Mouse (Mus musculus) limb, embryonic 11.5 days (tissue): ENCODE results near the gene Tbc1d30. TPM values are rescaled to one million over a fixed set of nuclear protein-coding genes. Genes with fewer than 3 reads are reported as not detected.

Experiments
- ATAC-seq: fragments of 200-750 bp; cut with Nextera tagmentation; 2 replicates; pipeline ENCODE4 v1.8.0; 2017; ENCODE audit warnings: low read depth; ENCODE audit not compliant: insufficient number of reproducible peaks, low FRiP score, low TSS enrichment
- DNase-seq: peaks from one replicate; pipeline ENCODE4 v3.0.0-alpha.2; 2015; ENCODE audit warnings: low spot score
- H3K27ac ChIP-seq: fragments of 300-500 bp; sonication (generic); replicated peaks from 2 replicates; pipeline ENCODE4 v1.5.1; 2014; ENCODE audit warnings: low read depth, mild to moderate bottlenecking, low read length
- H3K27me3 ChIP-seq: fragments of 300-500 bp; sonication (generic); 2 replicates; pipeline ENCODE4 v1.6.1; 2014; ENCODE audit warnings: mild to moderate bottlenecking, low read length, mixed read lengths; ENCODE audit not compliant: control insufficient read depth, insufficient read depth
- H3K36me3 ChIP-seq: fragments of 300-500 bp; sonication (generic); 2 replicates; pipeline ENCODE4 v1.6.1; 2014; ENCODE audit warnings: mild to moderate bottlenecking, low read length, moderate library complexity, mixed read lengths; ENCODE audit not compliant: control insufficient read depth, insufficient read depth
- H3K4me1 ChIP-seq: fragments of 300-500 bp; sonication (generic); 2 replicates; pipeline ENCODE4 v1.6.1; 2014; ENCODE audit warnings: low read length, mixed read lengths; ENCODE audit not compliant: control insufficient read depth, insufficient read depth
- H3K4me2 ChIP-seq: fragments of 300-500 bp; sonication (generic); 2 replicates; pipeline ENCODE4 v1.6.1; 2014; ENCODE audit warnings: low read depth, mild to moderate bottlenecking, moderate library complexity; ENCODE audit not compliant: severe bottlenecking
- H3K4me3 ChIP-seq: fragments of 300-500 bp; sonication (generic); 2 replicates; pipeline ENCODE4 v1.5.1; 2014; ENCODE audit warnings: low read depth, low read length
- H3K9ac ChIP-seq: fragments of 300-500 bp; sonication (generic); 2 replicates; pipeline ENCODE4 v1.6.1; 2014; ENCODE audit warnings: mild to moderate bottlenecking, low read length
- H3K9me3 ChIP-seq: fragments of 300-500 bp; sonication (generic); 2 replicates; pipeline ENCODE4 v1.6.1; 2016; ENCODE audit warnings: low read length; ENCODE audit not compliant: control insufficient read depth
- WGBS: fragments of 180-500 bp; shearing (Covaris S2); extraction: QIAGEN DNeasy Blood & Tissue Kit; methylation state at CpG from one replicate; pipeline ENCODE4 v1.1.7; 2014; 5-methylcytosine and 5-hydroxymethylcytosine counted together
- polyA plus RNA-seq: library from polyadenylated mRNA; unstranded; fragments of >200 nt; fragmentation: Nextera tagmentation; extraction: Ambion mirVana; gene quantifications from 2 replicates; pipeline ENCODE4 v1.2.1, GENCODE M21; 2014

Gene Tbc1d30
- polyA plus RNA-seq, 1 experiment from 2014 or later = 0.45 TPM

GRCm38 (mm10) chr10:121385695-121386094 lies 34.6 kb upstream of the Tbc1d30 start:
- no peak overlapping the region for H3K4me2 ChIP-seq
- H3K9me3 ChIP-seq = no peaks in the 10 kb centered on the region
- H3K4me3 ChIP-seq = no peak overlapping the region
- H3K9ac ChIP-seq = no peak overlapping the region
- no peaks in the 10 kb centered on the region; the same call in 1 of the 2 replicates for H3K4me1 ChIP-seq
- ATAC-seq = no peak
- H3K27me3 ChIP-seq = no peaks in the 10 kb centered on the region
- WGBS = 100% methylated on average over 6 of the region's 6 CpGs
- no peak for DNase-seq
- H3K27ac ChIP-seq = no peak overlapping the region
- H3K36me3 ChIP-seq = peaks cover 11% of the 10 kb centered on the region; the same call in 1 of the 2 replicates

- 90% methylated on average over 13 of the region's 13 CpGs for WGBS
- H3K9ac ChIP-seq = no peak overlapping the region
- H3K27ac ChIP-seq = no peak overlapping the region
- no peaks in the 10 kb centered on the region for H3K27me3 ChIP-seq
- H3K4me3 ChIP-seq = no peak overlapping the region
- peaks cover 14% of the 10 kb centered on the region; the same call in 1 of the 2 replicates for H3K36me3 ChIP-seq
- H3K4me2 ChIP-seq = no peak overlapping the region
- no peaks in the 10 kb centered on the region; the same call in 1 of the 2 replicates for H3K4me1 ChIP-seq
- H3K9me3 ChIP-seq = no peaks in the 10 kb centered on the region
- DNase-seq (no peak), ATAC-seq (no peak)
Measured at GRCm38 (mm10) chr10:121384710-121385109, 33.6 kb upstream of the Tbc1d30 start.

DNA sequence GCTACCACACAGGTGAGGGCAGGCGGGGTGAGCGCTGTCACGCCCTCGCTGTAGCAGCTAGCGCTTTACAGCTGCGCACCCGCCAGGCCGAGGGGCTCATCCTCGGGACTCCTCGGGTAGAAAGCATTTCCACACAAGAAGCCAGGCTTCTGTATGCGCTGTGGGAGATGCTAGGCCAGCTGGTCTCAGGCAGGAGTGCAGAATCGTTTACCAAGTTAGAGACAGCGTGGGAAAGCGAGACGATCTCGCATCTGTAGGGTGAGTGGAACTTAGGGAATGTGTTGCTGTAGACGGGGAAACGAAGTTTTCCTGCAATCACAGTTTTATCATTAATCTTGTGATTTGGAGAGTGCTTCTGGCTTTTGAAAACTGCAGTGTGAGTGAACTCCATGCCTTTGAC lies 30.2 kb upstream of the Tbc1d30 start:
- 93% methylated on average over 18 of the region's 18 CpGs for WGBS
- no peak overlapping the region for H3K4me2 ChIP-seq
- H3K9ac ChIP-seq = no peak overlapping the region
- no peaks in the 10 kb centered on the region for H3K9me3 ChIP-seq
- no peaks in the 10 kb centered on the region for H3K27me3 ChIP-seq
- no peak for DNase-seq
- H3K4me3 ChIP-seq = no peak overlapping the region
- H3K27ac ChIP-seq = no peak overlapping the region
- no peaks in the 10 kb centered on the region; the same call in 1 of the 2 replicates for H3K4me1 ChIP-seq
- no peak for ATAC-seq
- H3K36me3 ChIP-seq = peaks cover 28% of the 10 kb centered on the region

DNA sequence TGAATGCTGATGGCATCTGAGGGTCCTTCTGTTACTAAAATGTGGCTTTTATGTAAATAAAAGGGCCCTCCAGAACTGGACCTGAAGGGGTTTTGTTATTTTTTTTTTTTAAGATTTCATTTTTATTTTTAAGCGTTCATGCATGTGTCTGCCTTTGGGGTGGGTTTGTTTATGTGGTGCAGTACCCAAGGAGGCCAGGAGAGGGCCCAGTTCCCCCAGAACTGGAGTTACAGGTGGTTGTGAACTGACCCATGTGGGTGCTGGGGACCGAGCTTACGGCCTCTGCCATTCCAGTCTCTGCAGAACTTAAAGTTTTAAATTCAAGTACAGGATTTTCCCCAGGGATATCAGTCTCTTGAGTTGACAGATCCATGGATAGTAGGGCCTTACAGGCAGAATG lies 28.3 kb upstream of the Tbc1d30 start:
- Histone ChIP-seq H3K4me2 (no peak overlapping the region), H3K36me3 (peaks cover 31% of the 10 kb centered on the region), H3K27ac (no peak overlapping the region), H3K4me3 (no peak overlapping the region), H3K4me1 (no peaks in the 10 kb centered on the region), H3K27me3 (no peaks in the 10 kb centered on the region), H3K9ac (no peak overlapping the region), H3K9me3 (no peaks in the 10 kb centered on the region)
- DNase-seq (no peak), ATAC-seq (no peak)
- 96% methylated on average over 3 of the region's 3 CpGs for WGBS

GRCm38 (mm10) chr10:121376530-121377271 lies 25.6 kb upstream of the Tbc1d30 start:
- Histone ChIP-seq H3K9ac (no peak overlapping the region), H3K36me3 (peaks cover 30% of the 10 kb centered on the region), H3K27me3 (no peaks in the 10 kb centered on the region), H3K4me1 (no peaks in the 10 kb centered on the region), H3K27ac (no peak overlapping the region), H3K4me3 (no peak overlapping the region), H3K9me3 (no peaks in the 10 kb centered on the region), H3K4me2 (no peak overlapping the region)
- 93% methylated on average over 24 of the region's 24 CpGs for WGBS
- no peak for DNase-seq
- no peak for ATAC-seq

DNA sequence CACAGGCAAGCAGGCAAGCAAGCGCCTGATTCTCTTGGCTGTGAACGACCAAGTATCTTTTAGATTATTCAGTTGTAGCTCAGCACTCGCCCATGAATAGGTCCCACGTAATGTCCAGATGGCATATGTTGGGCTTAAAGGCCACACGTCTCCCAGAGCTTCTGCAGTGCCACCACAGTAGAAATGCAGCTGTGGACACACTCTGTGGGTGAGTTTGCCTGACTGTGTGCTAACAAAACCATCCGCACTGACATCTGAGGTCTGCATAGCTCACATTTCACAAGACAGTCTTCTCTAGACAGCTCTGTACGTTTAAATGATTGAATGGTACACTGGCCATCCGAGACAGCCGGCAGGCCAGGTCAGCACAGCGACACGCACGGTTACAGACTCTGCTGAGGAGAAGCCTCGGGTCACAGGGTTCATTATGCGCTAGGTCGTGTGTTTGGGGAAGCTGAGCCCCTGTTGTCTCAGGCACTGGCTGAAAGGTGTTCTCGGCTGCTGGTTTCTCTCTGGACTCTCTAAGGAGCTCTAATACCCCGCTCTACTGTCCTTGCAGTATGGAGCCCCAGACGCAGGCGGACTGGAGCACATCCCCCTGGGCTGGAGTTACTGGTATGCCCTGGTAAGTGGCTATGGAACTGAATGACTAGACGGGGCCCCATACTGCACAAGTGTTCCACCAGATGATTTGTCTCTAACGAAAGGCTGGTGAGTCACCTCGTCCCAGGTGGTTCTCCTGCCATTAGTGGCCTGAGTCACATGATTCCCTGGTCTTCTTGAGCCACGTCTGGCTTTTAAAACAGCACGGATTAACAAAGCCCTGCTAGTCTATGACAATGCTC lies 24.8 kb upstream of the Tbc1d30 start:
- no peak for ATAC-seq
- Histone ChIP-seq H3K4me3 (no peak overlapping the region), H3K4me2 (no peak overlapping the region), H3K27ac (no peak overlapping the region), H3K9ac (no peak overlapping the region), H3K4me1 (no peaks in the 10 kb centered on the region), H3K9me3 (no peaks in the 10 kb centered on the region), H3K36me3 (peaks cover 25% of the 10 kb centered on the region), H3K27me3 (no peaks in the 10 kb centered on the region)
- 80% methylated on average over 24 of the region's 24 CpGs for WGBS
- no peak for DNase-seq

- Histone ChIP-seq H3K9ac (no peak overlapping the region), H3K9me3 (no peaks in the 10 kb centered on the region), H3K4me2 (no peak overlapping the region), H3K27me3 (no peaks in the 10 kb centered on the region), H3K27ac (no peak overlapping the region), H3K4me3 (no peak overlapping the region), H3K4me1 (no peaks in the 10 kb centered on the region), H3K36me3 (peaks cover 23% of the 10 kb centered on the region)
- ATAC-seq (0 out of 2 replicates have a peak, but pooled peaks have one; percentile 35), DNase-seq (no peak)
- WGBS = 92% methylated on average over 17 of the region's 17 CpGs
Measured at GRCm38 (mm10) chr10:121374693-121375620, 23.9 kb upstream of the Tbc1d30 start.

DNA sequence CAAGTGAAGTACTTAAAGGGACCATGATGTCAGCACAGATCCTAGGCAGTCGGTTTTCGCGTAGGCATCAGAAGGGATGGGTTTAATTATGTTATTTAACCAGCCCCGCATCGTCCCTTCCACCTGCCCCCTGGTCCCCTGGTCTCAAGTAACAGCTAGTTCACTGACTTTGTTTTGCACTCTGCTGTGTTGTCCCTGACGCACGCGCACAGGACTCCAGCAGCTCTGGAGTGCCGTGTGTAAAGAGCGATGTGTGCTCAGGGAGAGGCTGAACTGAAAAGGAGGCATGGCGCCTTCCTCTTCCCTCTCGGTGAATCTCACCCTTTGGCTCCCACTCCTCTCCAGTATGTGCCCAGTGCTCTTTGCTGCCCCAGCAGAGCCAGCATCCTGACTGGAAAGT lies 22.9 kb upstream of the Tbc1d30 start:
- DNase-seq (no peak), ATAC-seq (no peak)
- Histone ChIP-seq H3K9ac (no peak overlapping the region), H3K4me3 (no peak overlapping the region), H3K9me3 (no peaks in the 10 kb centered on the region), H3K36me3 (peaks cover 16% of the 10 kb centered on the region), H3K27me3 (no peaks in the 10 kb centered on the region), H3K4me1 (no peaks in the 10 kb centered on the region), H3K27ac (no peak overlapping the region), H3K4me2 (no peak overlapping the region)
- WGBS = 57% methylated on average over 12 of the region's 12 CpGs
